Mouse (Mus musculus): ENCODE results near the gene Oit1.

Gene Oit1

DNA sequence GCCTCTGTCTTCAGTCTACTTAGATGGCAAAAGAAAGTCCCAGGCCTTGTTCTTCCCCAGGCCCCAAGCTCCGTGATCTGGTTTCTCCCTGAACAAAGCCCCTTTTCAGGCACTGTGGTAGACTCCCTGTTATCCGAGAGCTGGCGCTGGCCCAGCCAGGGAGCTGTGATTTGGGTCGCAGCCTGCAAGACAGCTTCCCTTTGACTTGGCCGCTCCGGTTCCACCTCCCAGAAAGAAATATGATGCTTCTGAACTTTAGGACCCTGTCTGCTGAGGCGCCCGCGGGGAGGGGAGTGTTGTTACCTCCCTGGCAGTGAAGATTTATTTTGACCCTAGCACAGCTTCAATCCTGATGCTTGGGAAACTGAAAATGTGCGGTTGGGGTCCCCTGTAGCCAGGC, 42.6 kb downstream of the Oit1 start:
- DNase-seq (ENCODE audit: low read depth), result no peak

DNA sequence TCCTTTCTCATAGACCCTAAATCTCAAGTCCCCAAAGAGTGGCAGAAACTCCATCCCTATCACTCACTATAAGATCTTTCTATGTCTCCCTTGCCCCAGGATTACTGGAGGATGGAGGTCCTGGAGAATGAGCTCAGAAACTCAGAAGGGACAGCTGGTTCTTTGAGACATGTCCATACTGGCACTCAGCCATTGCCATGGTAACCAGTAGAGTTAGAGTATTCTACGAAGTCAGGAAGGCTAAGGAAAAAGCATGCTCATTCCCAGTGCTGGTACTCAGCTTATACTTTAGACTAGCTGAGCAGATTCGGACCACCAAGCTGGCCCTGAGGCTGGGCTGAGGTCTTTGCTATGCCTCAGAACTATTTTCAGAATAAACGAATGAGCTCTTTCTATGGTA, 44.0 kb downstream of the Oit1 start:
- DNase-seq (ENCODE audit: low read depth), result no peak

- no peak for DNase-seq (ENCODE audit: low read depth)
Observed at GRCm38 (mm10) chr14:8332314-8333252, 46.0 kb downstream of the Oit1 start.

- no peak for DNase-seq (ENCODE audit: low read depth)
Observed at GRCm38 (mm10) chr14:8331307-8331905, 47.1 kb downstream of the Oit1 start.

GRCm38 (mm10) chr14:8330390-8330789, 48.2 kb downstream of the Oit1 start:
- DNase-seq (ENCODE audit: low read depth), result no peak

- DNase-seq (ENCODE audit: low read depth), result no peak
Observed at GRCm38 (mm10) chr14:8329552-8329951, 49.0 kb downstream of the Oit1 start.

GRCm38 (mm10) chr14:8327371-8327770, 51.2 kb downstream of the Oit1 start:
- no peak for DNase-seq (ENCODE audit: low read depth)

- DNase-seq (ENCODE audit: low read depth), result no peak
Observed at GRCm38 (mm10) chr14:8326961-8327360, 51.6 kb downstream of the Oit1 start.

- no peak for DNase-seq (ENCODE audit: low read depth)
Observed at GRCm38 (mm10) chr14:8325746-8326145, 52.8 kb downstream of the Oit1 start.

DNA sequence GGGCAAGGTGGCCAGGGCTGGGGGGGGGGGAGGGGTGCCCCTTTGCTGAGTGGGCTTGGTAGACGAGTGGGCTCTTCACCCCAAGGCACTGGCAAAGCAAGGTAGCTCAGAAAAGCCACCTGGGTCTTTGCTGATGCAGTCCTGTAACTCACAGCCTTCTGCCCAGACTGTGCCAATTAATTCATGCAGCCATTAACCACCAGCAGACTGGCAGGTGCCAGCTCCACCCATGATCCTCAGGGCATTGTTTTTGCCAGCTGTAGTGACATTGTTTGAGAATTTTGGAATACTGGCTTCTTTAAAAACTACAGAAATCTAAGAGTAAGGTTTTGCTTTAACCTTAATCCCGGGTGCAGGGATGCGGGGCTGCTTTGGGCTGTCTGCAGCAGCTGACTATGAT, 58.0 kb downstream of the Oit1 start:
- DNase-seq (ENCODE audit: low read depth), result no peak

- DNase-seq (ENCODE audit: low read depth), result no peak
Observed at GRCm38 (mm10) chr14:8317194-8318097, 61.1 kb downstream of the Oit1 start, which contains the start of gene Fam107a. Fam107a (minus strand) TSS chr14:8318023.

GRCm38 (mm10) chr14:8316366-8317193, 62.0 kb downstream of the Oit1 start:
- DNase-seq (ENCODE audit: low read depth), result no peak

GRCm38 (mm10) chr14:8315169-8315568, 63.4 kb downstream of the Oit1 start:
- DNase-seq (ENCODE audit: low read depth), result no peak

- DNase-seq (ENCODE audit: low read depth), result peak; percentile 4
Observed at GRCm38 (mm10) chr14:8314536-8314935, 64.0 kb downstream of the Oit1 start.

GRCm38 (mm10) chr14:8313877-8314276, 64.7 kb downstream of the Oit1 start:
- DNase-seq (ENCODE audit: low read depth), result no peak

DNA sequence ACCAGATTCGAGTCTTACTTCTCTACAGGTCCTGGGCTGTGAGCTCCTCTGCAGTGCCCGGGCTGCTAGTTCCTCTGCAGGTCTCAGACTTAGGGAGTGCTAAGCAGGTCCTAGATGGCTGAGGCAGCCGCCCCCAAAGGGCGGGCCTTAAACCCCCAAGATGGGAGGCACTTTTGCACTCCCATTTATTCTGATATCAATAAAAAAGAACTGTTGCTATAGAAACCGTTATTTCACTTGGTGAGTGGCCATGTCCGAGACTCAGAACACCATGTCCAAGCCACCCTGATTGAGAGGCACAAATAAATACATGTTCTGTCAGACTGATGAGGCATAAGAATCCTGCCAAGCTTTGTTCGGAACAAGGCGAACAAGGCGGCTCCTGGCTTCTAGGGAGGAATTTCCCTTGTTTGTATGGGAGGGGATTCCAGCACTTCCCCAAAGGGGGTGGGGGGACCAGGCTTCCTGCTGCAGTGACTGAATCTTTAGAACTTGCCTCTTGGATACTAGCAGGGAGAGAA, 68.9 kb downstream of the Oit1 start:
- no peak for DNase-seq (ENCODE audit: low read depth)

- DNase-seq (ENCODE audit: low read depth), result no peak
Observed at GRCm38 (mm10) chr14:8308650-8309049, 69.9 kb downstream of the Oit1 start.

- no peak for DNase-seq (ENCODE audit: low read depth)
Observed at GRCm38 (mm10) chr14:8306884-8307283, 71.7 kb downstream of the Oit1 start.

DNA sequence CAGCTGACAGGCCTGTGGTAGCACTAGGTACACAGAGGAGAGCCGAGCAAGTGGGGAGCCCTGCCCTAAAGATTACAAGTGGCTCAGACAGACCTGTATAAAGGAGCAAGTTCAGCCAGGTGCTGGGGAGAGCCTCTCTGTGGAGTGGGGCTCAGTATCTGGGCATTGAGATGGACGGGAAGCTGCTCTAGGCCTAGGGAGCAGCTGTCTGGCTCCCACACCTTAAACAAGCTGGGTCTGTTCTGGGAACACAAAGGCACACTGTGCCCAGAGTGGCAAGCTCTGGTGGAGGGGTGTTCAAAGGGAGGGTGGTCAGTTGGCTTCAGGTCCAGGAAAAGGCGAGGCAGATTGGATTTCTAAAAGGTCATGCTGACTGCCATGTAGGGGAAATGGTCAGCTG, 73.5 kb downstream of the Oit1 start:
- DNase-seq (ENCODE audit: low read depth), result no peak

DNA sequence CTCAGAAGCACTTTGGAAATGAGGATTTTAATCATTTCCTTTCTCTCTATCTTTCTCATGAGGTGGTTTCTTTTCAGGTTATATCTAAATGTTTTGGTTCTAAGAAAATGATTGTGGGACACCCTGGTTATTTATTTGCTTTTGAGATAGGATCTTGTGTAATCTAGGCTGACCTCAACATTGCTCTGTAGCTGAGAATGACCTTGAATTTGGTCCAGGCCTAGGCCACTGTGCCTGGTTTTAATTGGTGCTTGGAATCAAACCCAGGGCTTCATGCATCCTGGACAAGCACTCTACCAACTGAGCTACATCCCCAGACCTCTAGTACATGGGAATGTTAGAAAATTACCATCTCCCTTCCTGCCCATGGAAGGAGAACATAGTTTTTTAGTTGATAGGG, 74.5 kb downstream of the Oit1 start:
- DNase-seq (ENCODE audit: low read depth), result no peak

DNA sequence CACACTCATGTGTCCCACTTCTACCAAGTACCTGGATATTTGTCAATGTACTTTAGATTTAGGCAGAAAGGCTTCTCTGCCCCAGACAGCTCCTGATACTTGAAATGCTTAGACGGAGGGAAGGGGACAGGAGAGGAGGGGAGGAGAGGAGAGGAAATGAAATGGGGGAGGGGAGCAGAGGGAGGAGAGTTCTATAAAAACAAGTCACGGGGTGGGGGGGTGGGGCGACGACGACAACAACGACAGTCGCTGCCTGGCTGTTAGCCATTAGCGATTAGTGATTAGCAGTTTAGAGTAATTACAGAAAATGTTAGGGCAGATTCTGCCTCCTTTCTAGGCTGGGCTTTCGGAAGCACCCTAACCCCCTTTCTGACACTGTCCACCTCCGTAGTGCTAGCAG, 75.9 kb downstream of the Oit1 start:
- no peak for DNase-seq (ENCODE audit: low read depth)

Data from c-Kit-positive CD71-negative TER-119-negative erythroid progenitor cells, embryonic 14.5 days (primary cell).